Mouse (Mus musculus): ENCODE results near the gene Sept11.

GRCm38 (mm10) chr5:93190428-93190827 is 97.2 kb downstream of the Sept11 start:
- TF ChIP-seq POLR2A (IDR thresholded peaks at IDR 0.05; ENCODE audit: low read depth, low read length), result no peak
- no peak for TF ChIP-seq CTCF (IDR thresholded peaks at IDR 0.05; ENCODE audit: borderline replicate concordance, insufficient read depth, low read length)

All from embryonic fibroblast, embryonic 13.5 days (primary cell).